Mouse (Mus musculus) lung, postnatal 0 days (tissue): Measurements from ENCODE around the gene Kifc1. TPM values are rescaled to one million over a fixed set of nuclear protein-coding genes. Genes with fewer than 3 reads are reported as not detected.

Source experiments
- ATAC-seq: fragments of 200-750 bp; cut with Nextera tagmentation; 2 replicates; pipeline ENCODE4 v1.8.0; 2017; ENCODE audit warnings: moderate library complexity
- DNase-seq: peaks from one replicate; pipeline ENCODE4 v3.0.0-alpha.2; 2016; ENCODE audit warnings: low spot score
- H3K27ac ChIP-seq: fragments of 300-500 bp; sonication (generic); 2 replicates; pipeline ENCODE4 v1.5.1; 2014; ENCODE audit warnings: antibody characterized with exemption, mild to moderate bottlenecking, low read length, mixed read lengths
- H3K27me3 ChIP-seq: fragments of 300-500 bp; sonication (generic); replicated peaks from 2 replicates; pipeline ENCODE4 v1.6.1; 2014; ENCODE audit warnings: low read length, mixed read lengths; ENCODE audit not compliant: insufficient read depth
- H3K36me3 ChIP-seq: fragments of 300-500 bp; sonication (generic); 2 replicates; pipeline ENCODE4 v1.6.1; 2014; ENCODE audit warnings: low read length, mixed read lengths; ENCODE audit not compliant: insufficient read depth
- H3K4me1 ChIP-seq: fragments of 300-500 bp; sonication (generic); 2 replicates; pipeline ENCODE4 v1.6.1; 2014; ENCODE audit warnings: antibody characterized with exemption, low read depth, low read length, mixed read lengths; ENCODE audit not compliant: insufficient read depth
- H3K4me2 ChIP-seq: fragments of 300-500 bp; sonication (generic); replicated peaks from 2 replicates; pipeline ENCODE4 v1.6.1; 2014; ENCODE audit warnings: low read depth, mild to moderate bottlenecking, low read length, moderate library complexity, mixed read lengths
- H3K4me3 ChIP-seq: fragments of 300-500 bp; sonication (generic); 2 replicates; pipeline ENCODE4 v1.5.1; 2014; ENCODE audit warnings: low read depth, low read length
- H3K9ac ChIP-seq: fragments of 300-500 bp; sonication (generic); replicated peaks from 2 replicates; pipeline ENCODE4 v1.6.1; 2014; ENCODE audit warnings: low read depth, mild to moderate bottlenecking
- H3K9me3 ChIP-seq: fragments of 300-500 bp; sonication (generic); 2 replicates; pipeline ENCODE4 v1.6.1; 2016; ENCODE audit warnings: low read length, mixed read lengths
- CTCF ChIP-seq: IDR thresholded peaks from 2 replicates; pipeline ENCODE4 v1.5.1; 2016; ENCODE audit warnings: antibody characterized with exemption, mild to moderate bottlenecking
- EP300 ChIP-seq: IDR thresholded peaks from 2 replicates; pipeline ENCODE4 v1.6.1; 2016; ENCODE audit warnings: antibody characterized with exemption, mild to moderate bottlenecking, control low read depth
- WGBS: fragments of 180-500 bp; shearing (Covaris S2); extraction: QIAGEN DNeasy Blood & Tissue Kit; methylation state at CpG from one replicate; pipeline ENCODE4 v1.1.7; 2014; 5-methylcytosine and 5-hydroxymethylcytosine counted together
- polyA plus RNA-seq: library from polyadenylated mRNA; unstranded; fragments of >200 nt; fragmentation: Nextera tagmentation; extraction: Ambion mirVana; gene quantifications from 2 replicates; pipeline ENCODE4 v1.2.1, GENCODE M21; 2015

The Kifc1 gene
- polyA plus RNA-seq, 1 experiment from 2014 or later: 0.37 TPM

DNA sequence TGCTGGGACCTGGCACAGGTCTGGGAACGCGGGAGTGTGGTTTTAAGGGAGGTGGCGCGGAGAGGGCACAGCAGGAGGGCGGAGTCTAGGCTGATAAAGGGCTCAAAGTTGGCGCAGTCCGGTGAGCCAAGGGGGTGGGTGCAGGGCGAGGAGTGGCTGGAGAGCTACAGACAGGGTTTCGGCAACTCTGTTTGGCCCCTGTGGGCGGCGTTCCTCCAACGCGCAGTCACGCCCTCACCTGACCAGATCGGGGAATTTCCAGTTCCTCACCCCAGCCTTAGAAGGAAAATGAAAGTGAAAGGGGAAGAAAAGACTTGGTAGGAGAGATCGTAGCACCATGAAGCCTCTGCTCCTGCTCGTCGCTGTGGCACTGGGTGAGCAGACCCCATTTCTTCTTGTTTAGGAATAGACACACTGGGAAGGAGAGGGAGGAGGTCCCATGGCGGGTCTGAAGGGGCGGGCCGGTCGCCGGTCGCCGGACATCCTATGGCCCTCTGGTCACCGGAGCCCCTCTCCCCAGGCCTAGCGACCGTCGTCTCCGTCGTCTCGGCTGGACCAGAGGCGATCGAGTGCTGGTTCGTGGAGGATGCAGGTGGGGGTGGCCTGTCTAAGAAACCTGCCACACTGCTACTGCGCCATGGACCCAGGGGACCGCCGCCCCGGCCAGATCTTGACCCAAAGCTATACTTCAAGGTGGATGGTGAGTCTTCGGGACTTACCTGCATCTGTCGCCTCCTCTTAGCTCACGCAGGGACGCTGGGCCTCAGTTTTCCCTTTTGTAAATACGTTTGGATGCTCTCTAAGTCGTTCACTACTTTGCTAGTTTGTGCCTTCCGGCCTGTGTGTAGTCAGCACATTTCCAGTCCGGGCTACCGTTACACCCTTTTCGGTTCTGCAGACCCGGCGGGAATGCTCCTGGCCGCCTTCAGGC lies 29.2 kb upstream of the Kifc1 start:
- DNase-seq: peak; percentile 96
- H3K27ac ChIP-seq: peak overlapping the region; percentile 91
- ATAC-seq: peak; percentile 57
- peaks cover 6% of the 10 kb centered on the region; the same call in 1 of the 2 replicates for H3K36me3 ChIP-seq
- peak overlapping the region; percentile 98 for H3K4me2 ChIP-seq
- peaks cover 11% of the 10 kb centered on the region; the same call in 1 of the 2 replicates for H3K4me1 ChIP-seq
- 1% methylated on average over 52 of the region's 52 CpGs for WGBS
- peak overlapping the region; percentile 77 for H3K9ac ChIP-seq
- no peaks in the 10 kb centered on the region for H3K9me3 ChIP-seq
- H3K27me3 ChIP-seq: no peaks in the 10 kb centered on the region
- H3K4me3 ChIP-seq: peak overlapping the region; percentile 75
- peak; percentile 63 for TF ChIP-seq CTCF
- no peak for TF ChIP-seq EP300

DNA sequence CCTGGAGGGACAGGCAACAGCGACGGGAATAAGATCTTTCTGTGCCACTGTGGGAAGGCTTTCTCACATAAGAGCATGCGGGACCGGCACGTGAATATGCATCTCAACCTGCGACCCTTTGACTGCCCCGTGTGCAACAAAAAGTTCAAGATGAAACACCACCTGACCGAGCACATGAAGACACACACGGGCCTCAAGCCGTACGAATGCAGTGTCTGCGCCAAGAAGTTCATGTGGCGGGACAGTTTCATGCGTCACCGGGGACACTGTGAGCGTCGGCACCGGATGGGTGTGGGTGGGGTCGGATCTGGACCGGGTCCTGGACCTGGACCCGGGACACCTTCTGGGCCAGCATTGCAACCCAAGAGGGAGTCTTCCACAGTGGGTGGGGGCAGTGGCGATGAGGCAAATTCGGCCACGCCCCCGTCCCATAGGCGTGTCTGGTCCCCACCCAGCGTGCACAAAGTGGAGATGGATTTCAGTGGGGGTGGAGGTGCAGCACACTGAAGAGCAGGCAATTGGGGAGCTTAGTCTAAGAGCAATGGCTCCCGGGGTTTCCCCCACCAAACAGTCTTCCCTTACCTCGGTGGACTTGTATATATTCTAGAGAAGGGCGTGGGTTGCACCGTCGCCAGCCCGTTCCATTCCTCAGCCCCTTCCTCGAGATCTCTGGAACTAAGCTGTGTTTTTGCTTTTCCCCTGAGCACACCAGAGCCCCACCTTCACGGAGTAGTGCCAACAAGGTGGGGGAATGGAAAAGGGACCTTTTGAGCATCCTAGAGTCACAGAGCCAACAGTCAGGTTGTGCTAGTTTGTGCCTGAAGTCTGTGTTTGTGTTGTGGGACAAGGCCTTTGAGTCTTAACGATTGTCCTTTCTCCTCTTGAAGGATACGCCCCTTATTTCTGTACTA lies 28.1 kb upstream of the Kifc1 start:
- H3K27me3 ChIP-seq: no peaks in the 10 kb centered on the region
- H3K4me1 ChIP-seq: peaks cover 11% of the 10 kb centered on the region; the same call in 1 of the 2 replicates
- H3K9me3 ChIP-seq: no peaks in the 10 kb centered on the region
- ATAC-seq (no peak), DNase-seq (peak; percentile 32)
- H3K27ac ChIP-seq: peak overlapping the region; percentile 91; the same call in 1 of the 2 replicates
- H3K4me3 ChIP-seq: peak overlapping the region; percentile 75; the same call in 1 of the 2 replicates
- H3K9ac ChIP-seq: peak overlapping the region; percentile 77; the same call in 1 of the 2 replicates
- 60% methylated on average over 37 of the region's 37 CpGs for WGBS
- TF ChIP-seq CTCF: no peak
- TF ChIP-seq EP300: no peak; the same call in 1 of the 2 replicates
- H3K36me3 ChIP-seq: peaks cover 13% of the 10 kb centered on the region; the same call in 1 of the 2 replicates
- H3K4me2 ChIP-seq: peak overlapping the region; percentile 98

DNA sequence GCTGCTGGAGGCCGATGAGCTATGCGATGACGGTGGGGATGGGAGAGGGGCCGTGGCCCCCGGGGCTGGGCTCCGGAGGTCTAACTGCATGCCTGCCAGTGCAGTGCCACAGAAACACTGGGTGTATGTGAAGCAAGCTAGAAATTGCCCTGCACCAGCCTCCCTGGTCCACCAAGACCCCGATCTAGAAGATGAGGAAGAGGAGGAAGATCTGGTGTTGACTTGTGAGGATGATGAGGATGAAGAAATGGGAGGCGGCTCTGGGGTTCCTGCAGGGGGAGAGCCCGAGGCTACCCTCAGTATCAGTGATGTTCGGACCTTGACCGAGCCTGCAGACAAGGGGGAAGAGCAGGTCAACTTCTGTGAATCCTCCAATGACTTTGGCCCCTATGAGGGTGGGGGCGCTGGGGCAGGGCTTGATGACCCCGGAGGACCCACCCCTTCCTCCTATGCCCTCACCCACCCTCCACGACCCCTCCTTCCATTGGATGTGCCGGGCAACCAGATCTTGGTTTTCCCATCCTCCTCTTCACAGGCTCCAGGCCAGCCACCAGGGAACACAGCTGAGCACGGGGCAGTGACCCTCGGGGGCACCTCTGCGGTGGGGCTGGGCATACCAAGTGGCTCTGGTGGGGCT lies 27.3 kb upstream of the Kifc1 start:
- WGBS: 85% methylated on average over 16 of the region's 18 CpGs
- Histone ChIP-seq H3K27ac (no peak overlapping the region), H3K27me3 (no peaks in the 10 kb centered on the region), H3K4me3 (no peak overlapping the region), H3K4me2 (no peak overlapping the region), H3K9me3 (no peaks in the 10 kb centered on the region), H3K4me1 (peaks cover 11% of the 10 kb centered on the region; the same call in 1 of the 2 replicates), H3K9ac (no peak overlapping the region), H3K36me3 (peaks cover 18% of the 10 kb centered on the region; the same call in 1 of the 2 replicates)
- TF ChIP-seq CTCF: no peak
- TF ChIP-seq EP300: no peak
- DNase-seq: no peak
- ATAC-seq: no peak

DNA sequence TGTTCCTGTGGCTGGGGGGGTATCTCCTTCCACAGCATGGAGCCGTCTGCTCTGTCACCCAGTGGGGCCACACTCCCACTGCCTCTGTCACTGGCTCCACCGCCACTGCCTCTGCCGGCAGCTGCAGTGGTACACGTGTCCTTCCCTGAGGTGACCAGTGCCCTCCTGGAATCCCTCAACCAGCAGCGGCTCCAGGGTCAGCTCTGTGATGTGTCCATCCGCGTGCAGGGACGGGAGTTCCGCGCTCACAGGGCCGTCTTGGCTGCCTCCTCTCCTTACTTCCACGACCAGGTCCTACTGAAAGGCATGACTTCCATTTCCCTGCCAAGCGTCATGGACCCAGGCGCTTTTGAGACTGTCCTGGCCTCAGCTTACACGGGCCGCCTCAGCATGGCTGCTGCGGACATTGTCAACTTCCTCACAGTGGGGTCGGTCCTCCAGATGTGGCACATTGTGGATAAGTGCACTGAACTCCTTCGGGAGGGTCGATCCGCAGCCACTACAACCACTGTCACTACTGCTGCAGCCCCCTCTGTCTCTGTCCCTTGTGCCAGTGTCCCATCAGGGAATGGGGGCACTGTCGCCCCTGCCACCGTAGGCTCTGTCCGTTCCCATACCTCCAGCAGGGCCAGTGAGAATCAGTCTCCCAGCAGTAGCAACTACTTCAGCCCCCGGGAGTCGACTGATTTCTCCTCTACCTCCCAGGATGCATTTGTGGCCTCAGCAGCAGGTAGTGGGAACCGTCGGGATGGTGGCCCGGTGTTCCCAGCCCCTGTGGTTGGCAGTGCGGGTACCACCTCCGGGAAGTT lies 26.6 kb upstream of the Kifc1 start:
- no peaks in the 10 kb centered on the region for H3K27me3 ChIP-seq
- DNase-seq (no peak), ATAC-seq (no peak)
- 68% methylated on average over 30 of the region's 31 CpGs for WGBS
- peak overlapping the region; percentile 63; the same call in 1 of the 2 replicates for H3K4me3 ChIP-seq
- TF ChIP-seq EP300: no peak
- TF ChIP-seq CTCF: no peak
- H3K36me3 ChIP-seq: peaks cover 24% of the 10 kb centered on the region; the same call in 1 of the 2 replicates
- peak overlapping the region; percentile 65 for H3K4me2 ChIP-seq
- peak overlapping the region; percentile 43; the same call in 1 of the 2 replicates for H3K27ac ChIP-seq
- no peaks in the 10 kb centered on the region for H3K9me3 ChIP-seq
- H3K9ac ChIP-seq: no peak overlapping the region
- H3K4me1 ChIP-seq: peaks cover 11% of the 10 kb centered on the region; the same call in 1 of the 2 replicates

DNA sequence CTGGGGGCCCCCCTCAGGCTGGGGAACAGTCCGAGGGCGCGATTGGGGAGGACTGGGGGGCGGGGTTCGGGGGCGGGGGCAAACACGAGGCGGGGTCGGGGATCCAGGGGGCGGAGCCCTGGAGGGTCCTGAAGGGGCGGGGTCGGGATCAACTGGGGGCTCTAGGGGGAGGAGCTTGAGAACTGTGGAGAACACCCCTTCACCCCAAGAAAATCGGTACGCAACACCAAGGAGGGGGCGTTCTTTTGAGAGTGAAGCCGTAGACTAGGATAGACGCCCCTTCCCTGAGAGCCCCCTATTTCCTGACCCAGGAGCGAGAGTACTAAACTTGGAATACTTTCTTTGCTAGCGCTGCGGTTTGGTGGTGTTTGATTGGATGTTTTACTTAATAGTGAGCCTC lies 25.8 kb upstream of the Kifc1 start:
- no peak for ATAC-seq
- TF ChIP-seq EP300: no peak
- no peak for TF ChIP-seq CTCF
- Histone ChIP-seq H3K27ac (peak overlapping the region; percentile 81), H3K4me3 (peak overlapping the region; percentile 63), H3K27me3 (no peaks in the 10 kb centered on the region), H3K9me3 (no peaks in the 10 kb centered on the region), H3K4me1 (peaks cover 9% of the 10 kb centered on the region; the same call in 1 of the 2 replicates), H3K4me2 (peak overlapping the region; percentile 65), H3K36me3 (peaks cover 26% of the 10 kb centered on the region; the same call in 1 of the 2 replicates), H3K9ac (peak overlapping the region; percentile 44; the same call in 1 of the 2 replicates)
- DNase-seq: peak; percentile 56
- WGBS: 2% methylated on average over 12 of the region's 20 CpGs
